Mouse (Mus musculus) kidney, adult 11 months (tissue): ENCODE measurements around the gene Grin3b.

Source experiments
- DNase-seq: peaks from one replicate; pipeline ENCODE4 v3.0.0; 2022

Gene Grin3b

DNA sequence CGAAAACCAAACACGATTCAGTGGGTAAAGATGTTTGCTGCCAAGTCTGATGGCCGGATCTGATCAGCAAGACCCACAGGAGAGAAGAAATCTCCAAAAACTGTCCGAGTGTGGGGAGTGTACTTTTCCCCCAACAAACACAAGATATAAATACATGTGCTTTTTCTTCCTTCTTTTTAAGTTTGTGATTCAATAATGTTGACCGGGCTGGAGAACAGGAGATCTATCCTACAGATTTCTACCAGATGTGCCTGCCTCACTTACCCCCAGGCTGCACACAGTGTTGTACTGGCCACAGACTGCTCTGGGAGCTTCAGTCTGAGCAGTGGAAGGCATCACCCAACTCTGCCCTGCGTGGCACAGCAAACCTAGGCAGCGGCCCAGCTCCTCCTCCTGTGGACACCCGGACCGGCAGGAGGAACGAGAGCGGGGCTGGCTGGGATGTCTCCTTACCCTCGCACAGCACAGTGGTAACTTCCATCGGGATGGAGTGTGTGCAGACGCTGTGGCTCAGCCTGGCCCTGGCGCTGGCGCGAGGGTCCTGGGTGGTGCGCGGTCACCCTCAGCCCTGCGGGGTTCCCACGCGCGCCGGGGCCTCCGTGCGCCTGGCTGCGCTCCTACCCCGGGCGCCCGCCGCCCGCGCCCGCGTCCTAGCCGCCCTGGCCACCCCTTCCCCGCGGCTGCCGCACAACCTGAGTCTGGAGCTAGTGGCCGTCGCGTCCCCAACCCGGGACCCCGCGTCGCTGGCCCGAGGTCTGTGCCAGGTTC is at the start of gene Grin3b:
TSS of gene Grin3b (plus strand) at position 301 of the 768 bp plus-strand sequence.
- no peak for DNase-seq

DNA sequence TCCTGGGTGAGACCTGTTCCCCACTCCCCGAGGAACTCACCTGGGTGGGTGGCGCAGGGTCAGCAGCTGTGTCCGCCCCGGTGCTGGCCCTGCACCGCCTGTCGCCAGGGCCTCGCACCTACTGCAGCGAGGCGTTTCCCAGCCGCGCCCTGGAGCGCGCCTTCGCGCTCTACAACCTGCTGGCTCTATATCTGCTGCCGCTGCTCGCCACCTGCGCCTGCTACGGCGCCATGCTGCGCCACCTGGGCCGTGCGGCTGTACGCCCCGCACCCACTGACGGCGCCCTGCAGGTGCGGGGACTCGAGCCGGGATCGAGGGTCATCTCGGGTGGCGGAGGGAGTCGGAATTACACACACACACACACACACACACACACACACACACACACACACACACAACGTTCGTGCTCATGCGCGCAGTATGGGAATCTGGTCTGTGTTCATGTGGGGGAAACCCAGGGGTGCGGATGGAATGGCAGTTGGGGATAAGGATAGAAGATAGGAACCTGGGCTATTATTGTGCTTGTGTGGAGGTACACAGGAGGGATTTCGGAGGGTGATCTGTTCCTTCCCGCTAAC is 49.5 kb upstream of the Grin3b start, which contains the start of gene R3hdm4:
TSS of gene R3hdm4 (minus strand) at position 251 of the 578 bp plus-strand sequence.
- no peak for DNase-seq

DNA sequence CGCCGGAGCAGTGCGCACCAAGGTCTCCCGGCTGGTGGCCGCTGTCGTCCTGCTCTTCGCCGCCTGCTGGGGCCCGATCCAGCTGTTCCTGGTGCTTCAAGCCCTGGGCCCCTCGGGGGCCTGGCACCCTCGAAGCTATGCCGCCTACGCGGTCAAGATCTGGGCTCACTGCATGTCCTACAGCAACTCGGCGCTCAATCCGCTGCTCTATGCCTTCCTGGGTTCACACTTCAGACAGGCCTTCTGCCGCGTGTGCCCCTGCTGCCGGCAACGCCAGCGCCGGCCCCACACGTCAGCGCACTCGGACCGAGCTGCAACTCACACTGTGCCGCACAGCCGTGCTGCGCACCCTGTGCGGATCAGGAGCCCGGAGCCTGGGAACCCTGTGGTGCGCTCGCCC is 48.9 kb upstream of the Grin3b start:
- no peak for DNase-seq

DNA sequence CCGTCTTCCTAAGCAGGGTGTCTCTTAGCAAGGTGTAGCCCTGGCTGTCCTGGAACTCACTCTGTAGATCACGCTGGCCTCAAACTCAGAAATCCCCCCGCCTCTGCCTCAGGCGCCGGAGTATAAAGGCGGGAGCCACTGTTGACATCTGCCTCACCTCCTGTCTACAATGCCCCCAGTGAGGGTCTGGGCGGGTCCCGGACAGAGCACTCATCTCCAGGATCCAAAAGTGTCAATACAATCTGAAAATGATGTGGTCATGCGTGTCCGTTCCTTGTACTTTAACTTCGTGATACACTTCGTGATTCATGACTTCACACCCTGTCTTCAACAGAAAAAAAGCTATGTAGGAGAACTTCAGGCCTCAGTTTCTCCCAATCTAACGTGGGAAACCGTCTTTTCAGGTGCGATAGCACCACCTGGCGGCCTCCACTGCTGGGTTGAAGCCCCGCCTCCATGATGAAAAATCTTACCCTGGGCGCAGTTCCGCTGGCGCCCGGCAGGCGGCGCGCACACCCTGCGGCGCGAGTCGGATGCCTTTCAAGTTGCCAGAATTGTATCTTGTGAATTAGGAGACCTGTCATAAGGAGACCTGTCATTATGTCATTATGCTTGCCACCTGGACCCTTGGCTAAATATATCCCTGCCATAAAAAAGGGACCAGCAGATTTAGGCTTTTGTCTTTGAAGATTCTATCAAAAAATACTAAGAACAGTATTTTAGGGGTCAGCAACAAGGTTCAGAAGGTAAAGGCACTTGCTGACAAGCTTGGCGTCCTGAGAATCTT is 45.3 kb upstream of the Grin3b start:
- DNase-seq = peak; percentile 87

DNA sequence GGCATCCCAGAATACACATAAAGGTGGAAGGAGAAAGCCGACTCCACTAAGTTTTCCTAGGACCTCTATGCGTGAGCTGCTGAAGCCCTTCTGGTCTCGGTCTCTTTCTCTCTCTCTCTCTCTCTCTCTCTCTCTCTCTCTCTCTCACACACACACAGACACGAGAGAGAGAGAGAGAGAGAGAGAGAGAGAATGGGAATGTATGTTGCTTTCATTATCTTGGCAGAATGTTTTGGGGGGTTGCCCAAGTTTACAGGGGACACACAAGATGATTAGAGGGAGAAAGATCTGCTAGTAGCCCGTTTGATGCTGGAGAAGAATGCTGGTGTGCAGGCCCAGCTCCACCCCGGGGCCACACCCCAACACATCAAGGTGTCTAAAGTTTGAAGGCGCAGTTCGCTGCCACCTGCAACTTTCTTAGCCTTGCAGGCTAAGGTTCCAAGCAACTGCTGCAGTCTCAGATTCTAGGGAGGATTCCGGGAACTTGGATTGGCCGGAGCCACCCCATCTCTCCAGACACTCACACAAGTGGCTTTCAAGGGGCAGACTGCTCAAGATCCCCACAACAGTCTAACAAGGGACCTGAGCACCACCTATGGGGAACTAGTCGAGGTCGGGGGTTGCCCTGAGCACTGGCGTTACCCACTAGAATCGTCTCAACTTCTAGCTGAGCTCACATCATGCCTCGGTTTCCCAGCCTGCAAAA is 44.6 kb upstream of the Grin3b start:
- no peak for DNase-seq

DNA sequence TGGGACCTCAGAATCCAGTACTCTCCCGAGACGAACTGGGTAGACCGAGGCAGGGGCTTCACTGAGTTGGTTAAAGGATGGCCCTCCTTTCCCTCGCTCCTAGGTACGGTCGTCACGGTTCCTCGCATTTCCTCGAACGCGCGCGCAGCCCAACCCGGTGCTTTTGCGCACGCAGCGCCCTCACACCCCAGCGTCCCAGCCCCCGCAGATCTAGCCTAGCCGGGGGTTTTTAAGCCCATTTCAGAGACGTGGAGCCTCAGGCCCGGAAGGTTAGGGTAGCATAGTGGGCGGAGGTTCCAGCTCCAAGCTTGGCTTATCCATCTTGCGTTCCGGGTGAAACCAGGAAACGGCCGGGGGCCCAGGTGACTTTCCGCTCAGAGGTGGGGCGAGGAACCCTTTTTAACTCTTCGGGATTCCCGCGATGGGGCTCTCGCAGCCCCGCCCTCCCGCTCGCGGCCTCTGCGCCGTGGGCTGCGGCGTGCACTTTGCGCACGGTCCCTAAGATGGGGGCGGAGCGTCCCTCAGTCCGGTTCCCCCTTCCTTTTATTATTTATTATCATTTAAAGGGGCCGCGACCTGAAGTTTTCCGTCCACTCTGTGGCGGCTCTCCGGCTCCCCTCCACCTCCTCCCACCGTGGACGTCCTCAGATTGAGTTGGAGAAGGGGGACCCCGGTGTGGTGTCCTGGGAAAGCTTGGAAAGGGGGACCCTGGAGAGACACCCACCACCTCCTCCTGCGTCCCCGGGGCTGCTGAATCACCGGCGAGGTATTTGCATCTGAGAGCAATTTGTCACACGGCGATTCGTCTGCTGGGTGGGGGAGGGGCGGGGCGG is 43.8 kb upstream of the Grin3b start, which contains the start of gene Arid3a:
TSS of gene Arid3a (plus strand) at position 553 of the 833 bp plus-strand sequence.
- DNase-seq = peak; percentile 90

DNA sequence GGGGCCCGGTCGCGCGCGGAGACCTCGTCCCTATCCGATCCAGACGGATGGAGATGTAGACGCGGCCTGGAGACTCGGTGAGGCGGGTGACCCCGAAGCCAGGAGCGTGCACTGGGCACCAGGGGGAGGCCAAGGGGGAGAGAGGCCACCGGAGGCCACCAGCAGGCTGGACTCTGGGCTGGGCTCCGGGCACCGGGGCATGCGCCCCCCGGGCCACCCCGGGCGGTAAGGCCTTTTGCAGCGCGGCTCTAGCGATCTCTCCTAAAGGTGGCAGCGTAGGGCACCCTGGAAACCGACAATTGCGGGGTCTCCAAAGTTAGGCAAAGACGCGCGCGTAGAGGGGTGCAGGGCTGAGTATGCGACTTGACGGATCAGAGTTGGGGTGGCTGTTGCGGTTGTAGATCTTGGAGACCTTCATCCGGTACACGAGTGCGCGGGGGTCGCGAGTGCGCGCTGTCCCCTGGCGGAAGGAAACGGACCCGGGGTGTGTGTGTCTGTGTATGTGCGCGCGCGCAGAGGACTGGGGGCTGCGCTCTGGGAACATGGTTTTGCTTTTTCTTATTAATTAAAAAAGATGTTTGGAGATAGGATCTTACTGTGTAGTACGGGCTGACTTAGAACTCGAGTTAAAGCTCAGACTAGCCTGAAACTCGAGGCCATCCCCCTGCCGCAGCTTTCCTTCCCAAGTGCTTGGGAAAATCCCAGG is 43.0 kb upstream of the Grin3b start:
- peak; percentile 57 for DNase-seq

DNA sequence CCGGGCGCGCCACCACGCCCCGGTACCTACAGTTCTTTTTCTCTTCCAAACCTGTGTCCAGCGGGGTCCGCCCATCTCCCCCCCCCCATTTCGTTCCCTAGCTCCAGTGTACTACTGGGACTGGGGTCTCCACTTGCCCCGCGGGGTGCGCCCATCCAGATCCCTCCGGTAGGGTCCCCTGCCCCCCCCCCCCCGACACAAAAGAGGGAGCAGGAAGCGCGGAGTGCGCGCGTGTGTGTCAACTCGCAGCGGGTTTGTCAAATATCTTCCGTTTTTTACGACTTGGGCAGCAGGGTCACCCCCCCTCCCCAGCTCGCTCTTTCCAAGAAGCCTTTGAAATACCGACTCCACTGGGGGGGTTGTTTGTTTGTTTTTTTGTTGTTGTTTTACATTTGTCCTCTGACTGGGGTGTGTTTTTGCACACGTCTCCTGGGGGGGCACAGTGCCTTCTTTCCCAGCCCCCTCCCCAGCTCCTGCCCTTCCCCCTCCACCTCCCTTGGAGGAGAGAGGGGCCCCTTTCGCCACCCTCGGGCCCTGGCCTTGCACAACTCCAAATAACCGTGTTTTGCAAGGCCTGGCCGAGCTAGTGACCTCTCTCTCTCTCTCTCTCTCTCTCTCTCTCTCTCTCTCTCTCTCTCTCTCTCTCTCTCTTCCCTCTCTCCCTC is 42.4 kb upstream of the Grin3b start:
- no peak for DNase-seq

DNA sequence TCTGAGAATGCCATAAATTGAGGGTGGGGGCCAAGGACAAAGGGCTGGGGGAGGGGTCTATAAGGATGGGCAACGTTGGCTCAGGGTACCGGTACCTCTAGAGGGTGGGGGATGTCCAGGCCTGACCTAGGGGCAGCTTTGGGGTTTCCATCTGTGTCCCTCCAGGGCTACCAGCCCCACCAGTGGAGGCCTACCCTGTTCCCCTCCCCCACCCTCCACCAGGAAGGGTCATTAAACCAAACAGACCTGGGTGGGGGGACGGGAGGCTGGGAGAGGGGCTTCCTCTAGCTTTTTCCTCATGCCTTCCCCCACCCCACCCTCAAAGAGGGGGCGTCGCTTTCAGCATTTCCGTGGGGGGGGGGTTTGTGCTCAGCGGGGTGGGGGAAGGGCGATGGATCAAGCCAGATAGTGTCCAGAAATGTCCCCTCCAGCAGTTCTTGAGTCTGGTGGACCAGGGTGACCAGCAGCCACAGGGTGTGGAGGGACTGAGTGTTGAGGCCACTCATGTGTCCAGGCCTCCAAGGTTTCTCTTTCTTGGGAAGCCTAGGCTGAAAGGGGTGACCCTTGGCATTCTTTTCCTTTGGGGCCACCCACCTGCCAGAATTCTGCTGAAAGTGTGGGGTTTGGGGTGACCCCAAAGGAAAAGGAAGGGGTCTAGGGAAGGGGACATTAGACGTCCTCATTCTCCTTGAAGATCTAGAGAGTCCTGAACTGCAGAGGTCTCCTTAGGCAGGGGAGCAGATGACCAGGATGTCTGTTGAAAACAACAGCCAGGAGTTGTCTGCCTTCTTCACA is 41.4 kb upstream of the Grin3b start:
- DNase-seq = no peak

DNA sequence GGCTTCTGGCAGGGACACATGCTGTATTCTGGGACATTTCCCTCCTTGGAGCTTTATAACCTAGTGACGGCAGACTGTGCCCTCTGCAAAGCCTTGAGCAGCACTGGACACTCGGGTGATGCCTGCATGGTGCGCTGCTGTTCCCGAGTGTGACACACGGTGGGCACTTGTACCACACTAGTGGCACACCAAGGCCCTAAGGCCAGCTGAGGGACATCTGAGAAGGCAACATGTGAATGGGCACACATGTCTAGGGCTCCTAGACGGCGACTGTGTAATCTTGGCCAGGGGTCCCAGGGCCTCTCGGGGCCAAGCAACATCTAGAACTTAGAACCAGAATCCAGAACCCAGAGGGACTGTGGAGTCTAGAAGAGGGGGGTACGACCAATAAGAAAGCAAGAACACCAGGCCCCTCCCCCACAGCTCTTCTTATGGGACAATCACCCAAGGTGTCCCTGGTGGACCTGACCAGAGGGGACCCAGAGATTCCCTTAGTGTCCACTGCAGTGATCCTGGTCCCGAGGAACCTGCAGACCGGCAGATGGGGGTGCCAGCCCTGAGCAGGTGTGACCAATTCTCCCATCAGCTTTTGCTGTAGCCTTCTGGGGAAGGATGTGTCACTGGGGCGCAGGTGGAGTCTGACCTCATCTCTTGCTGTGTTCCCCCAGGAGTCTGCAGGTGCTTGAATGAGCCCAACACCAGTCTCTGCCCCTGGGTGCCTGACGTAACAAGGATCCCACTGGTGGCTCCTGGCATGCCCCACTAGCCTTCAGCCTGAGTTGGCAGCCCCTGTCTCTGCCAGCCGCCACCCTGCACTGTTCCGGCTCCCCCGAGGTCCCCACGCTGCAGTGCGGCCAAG is 40.3 kb upstream of the Grin3b start:
- no peak for DNase-seq

DNA sequence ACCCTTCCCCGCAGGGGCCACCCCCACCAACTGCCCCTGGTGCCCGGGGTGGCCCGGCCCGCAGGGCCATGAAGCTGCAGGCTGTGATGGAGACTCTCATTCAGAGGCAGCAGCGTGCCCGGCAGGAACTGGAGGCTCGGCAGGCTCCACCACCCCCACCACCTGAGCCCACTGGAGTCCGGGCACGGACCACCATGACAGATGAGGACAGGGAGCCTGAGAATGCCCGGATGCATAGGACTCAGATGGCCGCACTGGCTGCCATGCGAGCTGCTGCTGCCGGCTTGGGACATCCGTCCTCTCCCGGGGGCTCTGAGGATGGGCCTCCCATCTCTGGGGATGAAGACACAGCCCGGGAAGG is 39.7 kb upstream of the Grin3b start:
- no peak for DNase-seq

DNA sequence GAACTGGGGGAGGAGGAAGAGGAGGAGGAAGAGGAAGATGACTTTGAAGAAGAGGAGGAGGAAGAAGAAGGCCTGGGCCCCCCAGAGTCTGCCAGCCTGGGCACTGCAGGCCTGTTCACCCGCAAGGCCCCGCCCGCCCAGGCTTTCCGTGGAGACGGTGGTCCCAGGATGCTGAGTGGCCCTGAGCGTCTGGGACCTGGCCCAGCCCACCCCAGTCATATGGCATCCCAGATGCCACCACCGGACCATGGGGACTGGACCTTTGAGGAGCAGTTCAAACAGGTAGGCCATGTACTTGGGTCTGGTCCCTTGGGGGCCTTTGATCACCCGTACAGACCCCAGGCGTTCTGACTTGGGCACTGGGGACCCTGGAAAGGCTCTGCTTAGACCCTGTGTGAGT is 38.7 kb upstream of the Grin3b start:
- DNase-seq = no peak

DNA sequence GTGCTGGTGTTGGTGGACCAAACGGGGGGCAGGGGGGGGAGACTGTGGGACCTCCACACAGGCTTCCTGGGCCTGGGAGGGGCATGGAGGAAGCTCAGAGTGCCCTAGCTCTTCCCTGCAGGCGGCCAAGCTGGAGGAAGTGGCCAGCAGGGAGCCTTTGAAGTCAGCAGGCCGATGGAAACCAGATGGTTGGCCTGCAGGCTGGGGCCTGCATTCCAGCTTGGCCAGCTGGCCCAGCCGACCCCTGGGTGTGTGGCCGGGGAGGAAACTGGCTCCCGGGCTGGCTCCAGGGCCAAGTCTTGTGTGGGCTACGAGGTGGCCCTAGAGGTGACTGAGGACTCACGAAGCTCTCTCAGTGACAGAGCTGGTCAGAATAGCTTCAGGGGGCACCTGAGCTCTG is 37.8 kb upstream of the Grin3b start:
- DNase-seq = peak; percentile 62

DNA sequence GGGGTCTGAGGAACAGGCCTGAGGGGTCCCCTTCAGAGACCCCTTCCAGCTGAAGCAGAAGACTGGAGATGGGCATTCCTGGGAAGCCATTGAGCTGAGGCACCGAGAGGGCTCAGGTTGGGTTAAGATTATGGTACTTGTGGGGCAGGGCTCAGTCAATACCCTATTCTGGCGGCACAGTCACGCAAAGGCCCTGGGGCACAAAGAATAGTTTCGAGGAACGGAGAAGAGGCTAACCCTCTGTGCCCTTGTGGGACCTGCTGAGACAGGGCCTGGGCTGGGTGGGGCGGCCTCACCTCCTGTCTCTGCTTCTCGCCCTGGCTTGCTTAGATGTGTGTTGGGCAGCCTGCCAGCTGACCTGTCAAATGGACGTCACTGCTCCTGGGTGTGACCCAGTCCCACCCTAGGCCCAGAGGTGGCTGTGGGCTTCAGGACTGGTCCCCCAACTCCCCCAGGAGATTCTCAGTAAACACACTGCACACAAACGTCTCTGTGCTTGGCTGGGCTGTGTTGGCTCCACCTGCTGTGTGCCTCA is 37.3 kb upstream of the Grin3b start:
- DNase-seq = no peak

DNA sequence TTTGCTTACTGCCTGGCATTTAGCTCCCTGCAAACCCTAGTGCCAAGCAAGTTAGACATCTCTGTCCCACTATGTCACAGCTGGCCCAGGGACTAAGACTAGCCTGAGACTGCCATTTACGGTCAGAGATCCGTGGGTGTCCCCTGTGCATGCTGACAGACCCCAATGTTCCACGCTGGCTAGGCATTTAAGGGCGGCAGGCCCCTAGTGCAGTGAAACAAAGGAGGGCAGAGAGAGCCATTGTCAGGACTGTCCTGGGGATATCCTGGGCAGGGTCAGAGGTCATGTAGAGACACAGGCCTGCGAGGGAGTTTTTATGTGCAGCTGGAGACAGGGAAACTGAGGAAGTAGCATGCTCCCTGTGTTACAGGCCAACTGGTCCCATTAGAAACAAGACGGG is 36.7 kb upstream of the Grin3b start:
- DNase-seq = no peak

DNA sequence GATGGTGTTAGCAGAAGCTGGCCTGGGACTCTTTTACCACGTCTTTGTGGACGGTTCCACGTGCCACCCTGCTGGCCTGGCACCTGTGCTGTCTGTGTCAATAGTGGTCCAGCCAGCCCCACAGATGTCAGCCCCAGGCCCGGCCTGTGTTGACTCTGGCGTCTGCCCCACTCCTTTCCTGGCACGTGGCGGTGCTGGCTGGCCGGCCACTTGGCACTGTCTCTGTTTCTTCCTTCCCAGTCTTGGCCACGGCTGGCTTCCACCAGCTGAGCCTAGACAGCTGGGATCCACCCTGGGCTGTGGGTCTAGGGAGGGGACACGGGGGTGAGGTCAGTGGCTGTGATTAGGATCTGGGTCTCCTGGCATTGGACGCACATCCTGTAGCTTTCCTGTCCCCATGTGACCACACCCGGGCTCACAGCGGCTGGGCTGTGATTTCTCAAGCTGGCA is 36.2 kb upstream of the Grin3b start:
- DNase-seq = peak; percentile 91

DNA sequence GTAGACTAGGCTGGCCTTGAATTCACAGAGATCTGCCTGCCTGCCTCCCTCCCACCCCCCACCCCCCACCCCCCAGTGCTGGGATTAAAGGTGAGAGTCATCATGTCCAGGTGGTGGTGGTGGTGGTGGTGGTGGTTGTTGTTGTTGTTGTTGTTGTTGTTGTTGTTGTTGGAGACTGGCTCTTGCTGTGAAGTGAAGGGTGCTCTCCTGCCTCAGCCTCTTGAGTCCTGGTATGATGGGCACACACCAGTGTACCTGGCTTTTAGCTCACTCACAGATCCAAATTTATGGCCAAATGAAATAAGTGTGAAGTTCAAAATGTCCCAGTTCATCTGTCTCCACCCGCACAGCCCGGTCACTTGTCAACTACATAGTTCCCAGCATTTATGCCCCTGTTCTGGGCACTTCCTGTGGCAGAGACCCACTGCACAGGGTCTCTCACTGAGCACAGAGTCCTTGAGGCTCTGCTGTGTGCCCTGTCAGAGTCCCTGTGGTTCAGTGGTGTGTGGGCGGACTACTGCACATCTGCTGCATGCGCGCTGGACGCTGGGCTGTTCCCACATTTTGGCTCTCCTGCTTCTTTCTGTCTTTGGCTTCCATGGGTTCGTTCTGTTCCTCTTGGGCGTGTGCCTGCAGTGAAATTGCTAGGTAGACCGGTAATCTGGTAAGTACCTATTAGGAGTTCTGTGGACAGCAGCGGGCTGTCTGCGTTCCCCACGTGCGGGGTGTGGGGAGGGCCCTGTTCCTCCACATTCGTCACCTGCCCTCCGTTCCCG is 35.5 kb upstream of the Grin3b start:
- DNase-seq = no peak
